Comparison of ENCODE assay signal across 7 mouse cellular contexts in genomic region chr4:135971805-135972555, GRCm38 (mm10). TPM values are rescaled to one million over a fixed set of nuclear protein-coding genes. Genes with fewer than 3 reads are reported as not detected.
DNase-seq lines count a peak whose midpoint lies in the region; ATAC-seq lines count a peak whose summit lies in the region.

No protein-coding gene starts in this region.

- no peak for DNase-seq in neural tube, embryonic 11.5 days (ENCODE audit: low spot score)
- no peak for DNase-seq in neural tube, embryonic 10.5 days (ENCODE audit: extremely low spot score, low spot score)
- DNase-seq in intestine, embryonic 14.5 days (ENCODE audit: low spot score), result peak; percentile 69
- DNase-seq in naive thymus-derived CD4-positive, alpha-beta T cell, adult 2 months (ENCODE audit: low read depth), result peak; percentile 59
- DNase-seq in left cerebral cortex, postnatal 36 days (ENCODE audit: low spot score in 2 of 2), result no peak
- DNase-seq in adrenal gland, postnatal 10 days, result no peak

- peak overlapping the region; percentile 96 for H3K4me2 ChIP-seq in neural tube, embryonic 11.5 days (ENCODE audit: low read depth)
- H3K4me2 ChIP-seq in embryonic facial prominence, embryonic 12.5 days (replicated peaks), result peak overlapping the region; percentile 89
- peak overlapping the region; percentile 79 for H3K4me2 ChIP-seq in intestine, embryonic 14.5 days (ENCODE audit: low read length)

- WGBS in neural tube, embryonic 11.5 days, result 1% methylated on average over 35 of the region's 35 CpGs
- under 1% methylated on average over 35 of the region's 35 CpGs for WGBS in embryonic facial prominence, embryonic 12.5 days
- WGBS in intestine, embryonic 14.5 days, result under 1% methylated on average over 35 of the region's 35 CpGs

- peak overlapping the region; percentile 96 for H3K4me3 ChIP-seq in neural tube, embryonic 11.5 days (ENCODE audit: low read depth, low read length)
- H3K4me3 ChIP-seq in embryonic facial prominence, embryonic 12.5 days, result peak overlapping the region; percentile 97
- peak overlapping the region; percentile 99 for H3K4me3 ChIP-seq in intestine, embryonic 14.5 days (ENCODE audit: low read depth, low read length)

- H3K27me3 ChIP-seq in neural tube, embryonic 11.5 days (ENCODE audit: control insufficient read depth, insufficient read depth, low read length), result no peaks in the 10 kb centered on the region
- H3K27me3 ChIP-seq in embryonic facial prominence, embryonic 12.5 days, result no peaks in the 10 kb centered on the region
- no peaks in the 10 kb centered on the region for H3K27me3 ChIP-seq in intestine, embryonic 14.5 days (replicated peaks; ENCODE audit: control insufficient read depth, insufficient read depth, low read length)

- H3K9me3 ChIP-seq in neural tube, embryonic 11.5 days (ENCODE audit: control insufficient read depth, low read length), result no peaks in the 10 kb centered on the region
- H3K9me3 ChIP-seq in embryonic facial prominence, embryonic 12.5 days, result no peaks in the 10 kb centered on the region
- H3K9me3 ChIP-seq in intestine, embryonic 14.5 days (ENCODE audit: control insufficient read depth, low read length), result no peaks in the 10 kb centered on the region

- intact Hi-C loops in left cerebral cortex, postnatal 36 days (cut with DNase I), result no loop called here

- peak overlapping the region; percentile 89 for H3K9ac ChIP-seq in neural tube, embryonic 11.5 days (ENCODE audit: low read length)
- H3K9ac ChIP-seq in embryonic facial prominence, embryonic 12.5 days, result peak overlapping the region; percentile 94
- H3K9ac ChIP-seq in intestine, embryonic 14.5 days (ENCODE audit: low read length), result peak overlapping the region; percentile 85

- H3K27ac ChIP-seq in neural tube, embryonic 11.5 days (ENCODE audit: low read depth, low read length), result peak overlapping the region; percentile 49; the same call in 1 of the 2 replicates
- H3K27ac ChIP-seq in embryonic facial prominence, embryonic 12.5 days, result peak overlapping the region; percentile 63
- peak overlapping the region; percentile 33; the same call in 1 of the 2 replicates for H3K27ac ChIP-seq in intestine, embryonic 14.5 days (ENCODE audit: low read depth)

- peak; percentile 50 for ATAC-seq in neural tube, embryonic 11.5 days (ENCODE audit: insufficient read depth, low FRiP score, low TSS enrichment)
- ATAC-seq in embryonic facial prominence, embryonic 12.5 days (ENCODE audit: insufficient number of reproducible peaks, insufficient read depth, low FRiP score, low TSS enrichment), result 0 out of 2 replicates have a peak, but pooled peaks have one; percentile 6
- peak; percentile 37 for ATAC-seq in intestine, embryonic 14.5 days (replicated peaks; ENCODE audit: low FRiP score, low TSS enrichment, low read depth)

- peaks cover 8% of the 10 kb centered on the region for H3K4me1 ChIP-seq in neural tube, embryonic 11.5 days (ENCODE audit: control insufficient read depth, insufficient read depth, low read length)
- H3K4me1 ChIP-seq in embryonic facial prominence, embryonic 12.5 days, result peaks cover 10% of the 10 kb centered on the region
- peaks cover 14% of the 10 kb centered on the region for H3K4me1 ChIP-seq in intestine, embryonic 14.5 days (replicated peaks; ENCODE audit: control insufficient read depth, insufficient read depth, low read length)

- peaks cover 31% of the 10 kb centered on the region for H3K36me3 ChIP-seq in neural tube, embryonic 11.5 days (ENCODE audit: control insufficient read depth, insufficient read depth, low read length)
- peaks cover 68% of the 10 kb centered on the region for H3K36me3 ChIP-seq in embryonic facial prominence, embryonic 12.5 days
- H3K36me3 ChIP-seq in intestine, embryonic 14.5 days (ENCODE audit: control insufficient read depth, insufficient read depth, low read length), result peaks cover 59% of the 10 kb centered on the region

RNA-seq across cellular contexts. Expression of gene Lypla2, which starts 0.4 kb away (rescaled TPM):
- 161 and 171 TPM in 2 replicates for polyA plus RNA-seq in neural tube, embryonic 11.5 days (2014; fragmentation: Nextera tagmentation; extraction: Ambion mirVana)
- 124 and 126 TPM in 2 replicates for polyA plus RNA-seq in embryonic facial prominence, embryonic 12.5 days (2016; fragmentation: Nextera tagmentation; extraction: Ambion mirVana)
- 109 and 111 TPM in 2 replicates for polyA plus RNA-seq in intestine, embryonic 14.5 days (2014; fragmentation: Nextera tagmentation; extraction: Ambion mirVana)
- total RNA-seq in left cerebral cortex, postnatal 36 days (2021), result 10 to 100 TPM; 80.0 to 86.1 TPM
- total RNA-seq in adrenal gland, postnatal 10 days (2021), result 10 to 100 TPM; 57.1 to 57.9 TPM

RNA-seq across cellular contexts. Expression of gene Gale, which starts 8.5 kb away (rescaled TPM):
- polyA plus RNA-seq in neural tube, embryonic 11.5 days (2014; fragmentation: Nextera tagmentation; extraction: Ambion mirVana), result 34.2 and 36.4 TPM in 2 replicates
- 29.1 and 31.2 TPM in 2 replicates for polyA plus RNA-seq in embryonic facial prominence, embryonic 12.5 days (2016; fragmentation: Nextera tagmentation; extraction: Ambion mirVana)
- 50.1 and 62.2 TPM in 2 replicates for polyA plus RNA-seq in intestine, embryonic 14.5 days (2014; fragmentation: Nextera tagmentation; extraction: Ambion mirVana)
- total RNA-seq in left cerebral cortex, postnatal 36 days (2021), result 10 to 100 TPM; 22.4 to 24.1 TPM
- total RNA-seq in adrenal gland, postnatal 10 days (2021), result 10 to 100 TPM; 22.0 to 23.1 TPM

RNA-seq across cellular contexts. Expression of gene Pithd1, which starts 15.1 kb away (rescaled TPM):
- polyA plus RNA-seq in neural tube, embryonic 11.5 days (2014; fragmentation: Nextera tagmentation; extraction: Ambion mirVana), result 60.0 and 60.6 TPM in 2 replicates
- 64.4 and 65.2 TPM in 2 replicates for polyA plus RNA-seq in embryonic facial prominence, embryonic 12.5 days (2016; fragmentation: Nextera tagmentation; extraction: Ambion mirVana)
- 46.5 and 50.1 TPM in 2 replicates for polyA plus RNA-seq in intestine, embryonic 14.5 days (2014; fragmentation: Nextera tagmentation; extraction: Ambion mirVana)
- 10 to 100 TPM; 82.7 to 91.9 TPM for total RNA-seq in left cerebral cortex, postnatal 36 days (2021)
- 10 to 100 TPM; 27.0 to 33.5 TPM for total RNA-seq in adrenal gland, postnatal 10 days (2021)

RNA-seq across cellular contexts. Expression of gene Hmgcl, which starts 25.7 kb away (rescaled TPM):
- polyA plus RNA-seq in neural tube, embryonic 11.5 days (2014; fragmentation: Nextera tagmentation; extraction: Ambion mirVana), result 62.3 and 62.7 TPM in 2 replicates
- 76.3 and 81.5 TPM in 2 replicates for polyA plus RNA-seq in embryonic facial prominence, embryonic 12.5 days (2016; fragmentation: Nextera tagmentation; extraction: Ambion mirVana)
- 91.1 and 93.9 TPM in 2 replicates for polyA plus RNA-seq in intestine, embryonic 14.5 days (2014; fragmentation: Nextera tagmentation; extraction: Ambion mirVana)
- 10 to 100 TPM; 28.9 to 30.6 TPM for total RNA-seq in left cerebral cortex, postnatal 36 days (2021)
- 100 to 1,000 TPM in 1 of 2 experiments, 10 to 100 TPM in 1; 84.4 to 108 TPM for total RNA-seq in adrenal gland, postnatal 10 days (2021)

RNA-seq across cellular contexts. Expression of gene Eloa, which starts 49.6 kb away (rescaled TPM):
- 44.3 and 45.2 TPM in 2 replicates for polyA plus RNA-seq in neural tube, embryonic 11.5 days (2014; fragmentation: Nextera tagmentation; extraction: Ambion mirVana)
- polyA plus RNA-seq in embryonic facial prominence, embryonic 12.5 days (2016; fragmentation: Nextera tagmentation; extraction: Ambion mirVana), result 41.9 and 43.4 TPM in 2 replicates
- 42.3 and 44.0 TPM in 2 replicates for polyA plus RNA-seq in intestine, embryonic 14.5 days (2014; fragmentation: Nextera tagmentation; extraction: Ambion mirVana)
- 10 to 100 TPM; 27.7 to 29.4 TPM for total RNA-seq in left cerebral cortex, postnatal 36 days (2021)
- 10 to 100 TPM; 40.5 to 41.8 TPM for total RNA-seq in adrenal gland, postnatal 10 days (2021)

Comparison
In these comparisons a context has a peak if more than half of its experiments do, and no peak if none do; other contexts are left out.
1. DNase-seq: peak in intestine, embryonic 14.5 days (single experiment) and naive thymus-derived CD4-positive, alpha-beta T cell, adult 2 months (single experiment); none in neural tube, embryonic 11.5 days (single experiment), neural tube, embryonic 10.5 days (single experiment), left cerebral cortex, postnatal 36 days (0 of 2) and adrenal gland, postnatal 10 days (single experiment).
2. Peak in every context shown above with its lines, with median percentiles within 50 percentile points of each other: ATAC-seq, H3K27ac ChIP-seq, H3K4me2 ChIP-seq, H3K4me3 ChIP-seq and H3K9ac ChIP-seq.